Mouse (Mus musculus): ENCODE measurements at regions not wholly inside any gene's neighbourhood (a gene's known extent, or its start where the extent isn't known, plus 50 kb on each side); places are given as distances from the start of the nearest gene placed in this dataset.
"Not testable (repeated sequence)": the region's sequence is repeated elsewhere in the genome, so short reads cannot be mapped to it uniquely, and the experiment has no call there.

- no peak overlapping the region for H3K4me3 ChIP-seq (replicated peaks; ENCODE audit: insufficient read depth, low read depth, low read length)
- no peaks in the 10 kb centered on the region for H3K4me1 ChIP-seq (ENCODE audit: control insufficient read depth, insufficient read depth, low read length)
- no peak for DNase-seq
- no peak overlapping the region for H3K27ac ChIP-seq (ENCODE audit: insufficient read depth, low read length)
- no peak for TF ChIP-seq CTCF (IDR thresholded peaks at IDR 0.05; ENCODE audit: borderline replicate concordance, insufficient read depth, low read depth, low read length)
- no peaks in the 10 kb centered on the region for H3K27me3 ChIP-seq (ENCODE audit: control insufficient read depth, insufficient read depth, low read length)
Observed at GRCm38 (mm10) chr2:100399776-100400175, 1224.7 kb upstream of the Rag2 start.

GRCm38 (mm10) chr2:100426661-100427060 lies 1197.9 kb upstream of the Rag2 start:
- TF ChIP-seq CTCF (IDR thresholded peaks at IDR 0.05; ENCODE audit: borderline replicate concordance, insufficient read depth, low read depth, low read length) = no peak
- no peak for TF ChIP-seq POLR2A (IDR thresholded peaks at IDR 0.05; ENCODE audit: borderline replicate concordance, insufficient read depth, low read length)
- Histone ChIP-seq H3K27me3 (ENCODE audit: control insufficient read depth, insufficient read depth, low read length) (no peaks in the 10 kb centered on the region), H3K4me1 (ENCODE audit: control insufficient read depth, insufficient read depth, low read length) (no peaks in the 10 kb centered on the region), H3K27ac (ENCODE audit: insufficient read depth, low read length) (no peak overlapping the region), H3K4me3 (replicated peaks; ENCODE audit: insufficient read depth, low read depth, low read length) (no peak overlapping the region)
- DNase-seq = no peak
- WGBS = 83% methylated on average over 2 of the region's 2 CpGs

GRCm38 (mm10) chr2:100434991-100435390 lies 1189.5 kb upstream of the Rag2 start:
- DNase-seq = no peak
- TF ChIP-seq CTCF (IDR thresholded peaks at IDR 0.05; ENCODE audit: borderline replicate concordance, insufficient read depth, low read depth, low read length) (no peak), POLR2A (IDR thresholded peaks at IDR 0.05; ENCODE audit: borderline replicate concordance, insufficient read depth, low read length) (no peak)
- 34% methylated on average over 3 of the region's 3 CpGs for WGBS
- Histone ChIP-seq H3K27ac (ENCODE audit: insufficient read depth, low read length) (no peak overlapping the region), H3K27me3 (ENCODE audit: control insufficient read depth, insufficient read depth, low read length) (no peaks in the 10 kb centered on the region), H3K4me1 (ENCODE audit: control insufficient read depth, insufficient read depth, low read length) (no peaks in the 10 kb centered on the region), H3K4me3 (replicated peaks; ENCODE audit: insufficient read depth, low read depth, low read length) (no peak overlapping the region)

GRCm38 (mm10) chr2:100445868-100446267 lies 1178.7 kb upstream of the Rag2 start:
- WGBS = 64% methylated on average over 1 of the region's 1 CpGs
- Histone ChIP-seq H3K4me3 (replicated peaks; ENCODE audit: insufficient read depth, low read depth, low read length) (no peak overlapping the region), H3K4me1 (ENCODE audit: control insufficient read depth, insufficient read depth, low read length) (no peaks in the 10 kb centered on the region), H3K27ac (ENCODE audit: insufficient read depth, low read length) (no peak overlapping the region), H3K27me3 (ENCODE audit: control insufficient read depth, insufficient read depth, low read length) (no peaks in the 10 kb centered on the region)
- no peak for DNase-seq
- TF ChIP-seq CTCF (IDR thresholded peaks at IDR 0.05; ENCODE audit: borderline replicate concordance, insufficient read depth, low read depth, low read length) = no peak
- no peak for TF ChIP-seq POLR2A (IDR thresholded peaks at IDR 0.05; ENCODE audit: borderline replicate concordance, insufficient read depth, low read length)

- DNase-seq = no peak
- no peak for TF ChIP-seq POLR2A (IDR thresholded peaks at IDR 0.05; ENCODE audit: borderline replicate concordance, insufficient read depth, low read length)
- no peak for TF ChIP-seq CTCF (IDR thresholded peaks at IDR 0.05; ENCODE audit: borderline replicate concordance, insufficient read depth, low read depth, low read length)
- H3K27ac ChIP-seq (ENCODE audit: insufficient read depth, low read length) = no peak overlapping the region
- H3K4me3 ChIP-seq (replicated peaks; ENCODE audit: insufficient read depth, low read depth, low read length) = no peak overlapping the region
- 58% methylated on average over 2 of the region's 2 CpGs for WGBS
- no peaks in the 10 kb centered on the region for H3K27me3 ChIP-seq (ENCODE audit: control insufficient read depth, insufficient read depth, low read length)
- no peaks in the 10 kb centered on the region for H3K4me1 ChIP-seq (ENCODE audit: control insufficient read depth, insufficient read depth, low read length)
Observed at GRCm38 (mm10) chr2:100446332-100446731, 1178.2 kb upstream of the Rag2 start.

- H3K27me3 ChIP-seq (ENCODE audit: control insufficient read depth, insufficient read depth, low read length); H3K27ac ChIP-seq (ENCODE audit: insufficient read depth, low read length); H3K4me1 ChIP-seq (ENCODE audit: control insufficient read depth, insufficient read depth, low read length); H3K4me3 ChIP-seq (replicated peaks; ENCODE audit: insufficient read depth, low read depth, low read length); DNase-seq: not testable (repeated sequence)
- WGBS = no CpG with 5 or more reads among the region's 1 CpGs
Observed at GRCm38 (mm10) chr2:100459641-100460040, 1164.9 kb upstream of the Rag2 start.

GRCm38 (mm10) chr2:100486229-100486628 lies 1138.3 kb upstream of the Rag2 start:
- DNase-seq; H3K4me1 ChIP-seq (ENCODE audit: control insufficient read depth, insufficient read depth, low read length); H3K27ac ChIP-seq (ENCODE audit: insufficient read depth, low read length); H3K27me3 ChIP-seq (ENCODE audit: control insufficient read depth, insufficient read depth, low read length); H3K4me3 ChIP-seq (replicated peaks; ENCODE audit: insufficient read depth, low read depth, low read length): not testable (repeated sequence)
- WGBS = no CpG with 5 or more reads among the region's 3 CpGs

- WGBS = no CpG with 5 or more reads among the region's 1 CpGs
- not testable (repeated sequence) for H3K27ac ChIP-seq (ENCODE audit: insufficient read depth, low read length); H3K4me3 ChIP-seq (replicated peaks; ENCODE audit: insufficient read depth, low read depth, low read length); DNase-seq; H3K4me1 ChIP-seq (ENCODE audit: control insufficient read depth, insufficient read depth, low read length); H3K27me3 ChIP-seq (ENCODE audit: control insufficient read depth, insufficient read depth, low read length)
Observed at GRCm38 (mm10) chr2:100505114-100505513, 1119.4 kb upstream of the Rag2 start.
